Mouse (Mus musculus) retina, postnatal 1 day (tissue): Measurements from ENCODE around the gene Gm45717.

ENCODE experiments used
- DNase-seq: peaks from one replicate; pipeline ENCODE4 v3.0.0-alpha.2; 2012

Gm45717 gene

GRCm38 (mm10) chr7:140942341-140942740 lies 13.4 kb downstream of the Gm45717 start:
- no peak for DNase-seq

DNA sequence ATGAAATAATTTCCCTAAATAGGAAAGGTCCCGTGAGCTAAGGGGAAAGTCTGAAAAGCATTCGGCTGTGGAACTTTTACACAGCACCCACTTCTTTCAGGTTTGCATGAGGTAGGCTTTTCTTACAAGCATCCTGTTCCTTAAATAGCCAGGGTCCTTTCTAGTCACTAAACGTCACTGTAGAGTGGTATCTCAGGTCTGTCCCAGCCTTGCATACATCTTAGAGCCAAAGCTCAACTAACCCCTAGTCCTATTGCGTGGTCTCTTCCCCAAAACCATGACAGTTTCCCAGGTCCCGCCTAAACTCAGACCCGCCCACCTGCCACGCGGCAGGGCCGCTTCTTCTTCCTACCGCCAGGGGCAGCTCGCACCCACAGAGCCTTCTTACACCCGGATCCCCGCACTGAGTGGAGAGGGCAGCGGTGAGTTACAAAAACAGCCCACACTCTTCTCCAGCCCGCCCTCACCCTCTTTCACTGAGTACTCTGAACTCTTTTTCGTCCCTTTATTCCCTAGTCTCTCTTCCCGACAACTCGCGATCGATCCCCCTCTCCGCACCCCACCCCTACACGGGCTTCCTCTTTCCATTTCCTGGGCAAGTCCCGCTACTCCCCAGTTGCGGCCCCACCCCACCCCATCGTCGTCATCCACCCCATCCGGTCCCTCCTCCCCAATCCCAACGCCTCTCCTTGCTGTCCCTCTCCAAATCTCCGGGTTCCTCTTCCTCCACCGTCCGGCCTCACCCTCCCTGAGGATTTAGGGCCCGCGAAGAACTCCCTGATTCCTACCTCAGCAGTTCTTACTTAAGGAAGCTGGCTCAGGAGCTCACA lies 14.3 kb downstream of the Gm45717 start, which contains the start of gene Pgghg:
TSS of gene Pgghg (plus strand) at position 170 of the 830 bp plus-strand sequence.
- DNase-seq = peak; percentile 89

GRCm38 (mm10) chr7:140939669-140940171 lies 16.0 kb downstream of the Gm45717 start:
- DNase-seq = peak; percentile 65

DNA sequence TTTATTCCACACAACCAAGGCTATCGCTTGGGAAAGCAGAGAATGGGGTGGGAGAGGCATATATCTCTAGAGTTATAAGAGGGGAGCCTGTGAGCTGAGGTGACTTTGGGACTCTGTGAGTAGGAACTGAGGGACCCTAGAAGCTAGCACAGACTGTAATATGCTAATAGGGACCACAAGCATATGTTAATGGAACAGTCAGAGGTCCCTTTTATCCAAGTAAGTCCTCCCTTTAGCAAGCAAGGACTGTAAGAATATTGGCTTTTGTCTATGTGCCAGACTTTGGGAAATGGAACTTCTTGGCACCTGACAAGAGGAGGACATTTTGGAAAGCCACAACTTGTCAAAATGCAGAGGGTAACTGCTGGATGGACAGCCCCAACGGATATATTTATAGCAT lies 16.8 kb downstream of the Gm45717 start:
- no peak for DNase-seq

DNA sequence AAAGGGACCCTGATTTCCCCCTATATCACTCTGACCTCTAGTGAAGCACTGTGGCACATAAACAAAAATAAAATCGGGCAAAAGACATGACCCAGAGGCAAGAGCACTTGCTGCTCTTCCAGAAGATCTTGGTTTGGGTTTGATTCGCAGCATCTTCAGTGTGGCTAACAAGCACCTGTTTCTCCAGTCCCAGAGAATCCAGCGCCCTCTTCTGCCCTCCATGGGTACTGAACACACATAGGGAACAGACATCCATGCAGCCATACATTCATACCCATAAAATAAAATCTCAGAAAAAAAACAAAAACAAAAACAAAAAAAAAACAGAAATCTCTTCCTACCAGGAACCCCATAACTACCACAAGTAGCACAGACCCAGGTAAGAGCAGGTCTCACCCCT lies 17.3 kb downstream of the Gm45717 start:
- no peak for DNase-seq

- no peak for DNase-seq
Observed at GRCm38 (mm10) chr7:140927181-140927580, 28.6 kb downstream of the Gm45717 start.

DNA sequence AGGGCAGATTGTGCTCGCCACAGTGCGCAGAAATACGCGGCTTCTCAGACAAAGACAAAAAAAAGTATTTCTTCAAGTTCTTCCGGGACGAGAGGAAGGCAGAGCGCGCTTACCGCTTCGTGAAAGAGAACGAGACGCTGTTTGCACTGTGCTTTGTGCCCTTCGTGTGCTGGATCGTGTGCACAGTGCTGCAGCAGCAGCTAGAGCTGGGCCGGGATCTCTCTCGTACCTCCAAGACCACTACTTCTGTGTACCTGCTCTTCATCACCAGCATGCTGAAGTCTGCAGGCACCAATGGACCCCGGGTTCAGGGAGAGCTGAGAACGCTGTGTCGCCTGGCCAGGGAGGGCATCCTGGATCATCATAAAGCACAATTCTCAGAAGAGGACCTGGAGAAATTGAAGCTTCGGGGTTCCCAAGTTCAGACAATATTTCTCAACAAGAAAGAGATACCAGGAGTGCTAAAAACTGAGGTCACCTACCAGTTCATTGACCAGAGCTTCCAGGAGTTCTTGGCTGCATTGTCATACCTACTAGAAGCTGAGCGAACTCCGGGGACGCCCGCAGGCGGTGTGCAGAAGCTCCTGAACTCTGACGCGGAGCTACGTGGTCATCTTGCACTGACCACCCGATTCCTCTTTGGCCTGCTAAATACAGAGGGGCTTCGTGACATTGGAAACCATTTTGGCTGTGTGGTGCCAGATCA lies 32.5 kb downstream of the Gm45717 start:
- no peak for DNase-seq

DNA sequence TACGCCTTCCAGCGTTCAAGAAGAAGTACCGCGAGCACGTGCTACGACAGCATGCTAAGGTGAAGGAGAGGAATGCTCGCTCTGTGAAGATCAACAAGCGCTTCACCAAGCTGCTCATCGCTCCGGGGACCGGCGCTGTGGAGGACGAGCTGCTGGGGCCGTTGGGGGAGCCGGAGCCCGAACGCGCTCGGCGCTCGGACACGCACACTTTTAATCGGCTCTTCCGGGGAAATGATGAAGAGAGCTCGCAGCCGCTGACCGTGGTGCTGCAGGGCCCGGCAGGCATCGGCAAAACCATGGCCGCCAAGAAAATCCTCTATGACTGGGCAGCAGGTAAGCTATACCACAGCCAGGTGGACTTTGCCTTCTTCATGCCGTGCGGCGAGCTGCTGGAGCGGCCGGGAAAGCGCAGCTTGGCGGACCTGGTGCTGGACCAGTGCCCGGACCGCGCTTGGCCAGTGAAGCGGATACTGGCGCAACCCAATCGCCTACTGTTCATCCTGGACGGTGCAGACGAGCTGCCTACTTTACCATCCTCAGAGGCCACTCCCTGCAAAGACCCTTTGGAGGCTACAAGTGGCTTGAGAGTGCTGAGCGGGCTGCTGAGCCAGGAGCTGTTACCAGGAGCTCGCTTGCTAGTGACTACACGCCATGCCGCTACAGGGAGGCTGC lies 33.2 kb downstream of the Gm45717 start:
- DNase-seq = peak; percentile 49

GRCm38 (mm10) chr7:140921225-140921975 lies 34.3 kb downstream of the Gm45717 start:
- DNase-seq = no peak

DNA sequence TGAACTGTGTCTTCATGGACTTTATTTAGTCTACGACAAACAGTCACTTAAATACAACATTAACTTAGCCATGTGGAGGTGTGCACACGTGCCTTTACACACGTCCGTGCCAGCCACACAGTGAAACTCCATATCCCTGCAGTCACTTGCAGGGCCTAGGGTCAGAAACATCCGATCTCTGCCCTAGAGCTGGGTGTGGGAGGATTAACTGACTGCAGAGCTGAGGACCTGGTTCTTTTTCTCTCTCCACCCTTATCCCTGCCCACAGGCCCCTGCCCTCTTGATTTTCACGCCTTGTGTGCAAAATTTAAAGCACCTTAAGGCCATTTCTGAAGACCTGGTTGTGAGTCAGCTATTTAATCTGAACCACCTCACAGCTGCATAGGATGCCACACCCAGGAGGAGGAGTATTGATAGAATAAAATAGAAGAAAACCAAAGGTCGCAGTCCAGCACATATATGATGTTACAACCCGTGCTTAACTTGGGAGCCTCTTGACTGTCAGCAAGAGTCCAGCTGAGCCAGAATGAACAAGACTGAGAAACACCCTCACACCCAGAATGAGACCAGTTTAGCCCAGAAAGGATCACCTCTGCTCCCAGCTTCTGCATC lies 35.2 kb downstream of the Gm45717 start, which contains the start of gene Nlrp6:
TSS of gene Nlrp6 (plus strand) at position 485 of the 612 bp plus-strand sequence.
- no peak for DNase-seq

DNA sequence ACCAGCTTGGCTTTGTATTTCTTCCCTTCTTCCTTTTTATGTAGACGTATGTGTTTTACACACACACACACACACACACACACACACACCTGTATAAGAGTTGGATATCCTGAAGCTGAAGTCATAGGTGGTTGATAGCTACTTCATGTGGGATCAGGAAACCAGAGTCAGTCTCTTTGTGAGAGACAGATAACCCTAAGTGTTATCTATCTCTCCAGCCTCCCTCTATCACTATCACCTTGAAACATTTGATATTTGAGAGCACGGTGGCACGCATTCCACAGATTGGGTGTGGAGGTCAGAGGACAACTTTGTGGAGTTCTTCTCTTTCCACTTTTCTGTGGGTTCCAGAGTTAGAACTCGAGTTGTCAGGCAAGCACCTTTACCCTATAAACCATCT lies 35.8 kb downstream of the Gm45717 start:
- DNase-seq = no peak

DNA sequence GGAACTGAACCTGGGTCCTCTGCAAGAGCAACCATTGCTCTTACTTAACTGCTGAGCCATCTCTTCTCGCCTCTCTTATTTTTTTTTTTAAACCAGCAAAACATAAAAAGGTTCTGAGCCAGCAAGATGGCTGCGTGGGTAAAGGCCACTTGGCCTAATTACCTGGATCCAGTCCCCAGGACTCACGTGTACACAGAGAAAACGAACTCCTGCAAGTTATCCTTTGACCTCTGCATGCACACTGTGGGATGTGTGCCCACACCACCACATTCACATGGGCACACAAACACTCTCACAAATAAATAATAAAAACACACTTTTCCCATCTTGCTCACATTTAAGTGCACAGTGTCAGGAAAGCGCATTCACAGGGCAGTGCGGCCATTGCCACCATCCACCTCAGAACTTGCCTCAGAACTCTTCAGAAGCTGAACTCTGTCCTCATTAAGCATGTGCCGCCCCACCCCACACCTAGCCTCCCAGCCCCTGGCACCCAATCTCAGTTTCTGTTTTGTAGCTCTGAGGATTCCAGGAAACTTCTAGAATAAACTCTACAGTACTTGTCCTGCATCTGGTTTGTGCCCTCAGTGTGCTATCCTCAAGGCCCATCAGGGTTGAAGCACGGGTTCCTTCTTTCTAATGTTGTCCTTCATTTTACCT lies 41.6 kb downstream of the Gm45717 start:
- no peak for DNase-seq

DNA sequence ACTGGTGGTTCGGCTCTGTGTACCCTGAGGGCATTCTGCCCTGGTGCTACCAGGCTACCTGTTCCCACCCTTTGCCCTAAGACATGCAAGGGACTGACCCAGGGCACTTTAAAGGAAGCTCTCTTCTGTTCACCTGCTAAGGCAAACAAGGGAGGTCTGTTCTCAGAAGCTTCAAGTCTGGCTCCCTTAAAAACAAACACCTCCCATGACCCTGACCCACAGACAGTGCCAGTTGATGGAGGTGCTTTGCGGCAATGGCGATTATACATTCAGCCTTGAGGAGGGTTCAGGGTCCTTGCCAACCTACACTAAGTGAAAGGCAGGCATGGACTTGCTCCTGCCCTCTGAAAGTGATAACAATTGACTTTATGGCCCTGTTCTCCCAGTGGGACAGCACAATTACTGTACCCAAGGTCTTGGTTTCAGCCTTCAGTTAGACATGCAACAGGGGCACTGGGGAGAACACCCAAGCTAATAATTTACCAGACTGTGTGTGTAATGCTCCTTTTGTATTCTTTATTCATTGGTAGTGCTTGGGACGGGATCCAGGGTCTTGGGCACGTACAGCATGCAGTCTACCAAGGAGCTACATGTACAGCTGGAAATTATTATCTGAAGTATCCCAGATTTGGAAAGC lies 42.8 kb downstream of the Gm45717 start:
- no peak for DNase-seq

GRCm38 (mm10) chr7:140912293-140912692 lies 43.4 kb downstream of the Gm45717 start:
- no peak for DNase-seq

DNA sequence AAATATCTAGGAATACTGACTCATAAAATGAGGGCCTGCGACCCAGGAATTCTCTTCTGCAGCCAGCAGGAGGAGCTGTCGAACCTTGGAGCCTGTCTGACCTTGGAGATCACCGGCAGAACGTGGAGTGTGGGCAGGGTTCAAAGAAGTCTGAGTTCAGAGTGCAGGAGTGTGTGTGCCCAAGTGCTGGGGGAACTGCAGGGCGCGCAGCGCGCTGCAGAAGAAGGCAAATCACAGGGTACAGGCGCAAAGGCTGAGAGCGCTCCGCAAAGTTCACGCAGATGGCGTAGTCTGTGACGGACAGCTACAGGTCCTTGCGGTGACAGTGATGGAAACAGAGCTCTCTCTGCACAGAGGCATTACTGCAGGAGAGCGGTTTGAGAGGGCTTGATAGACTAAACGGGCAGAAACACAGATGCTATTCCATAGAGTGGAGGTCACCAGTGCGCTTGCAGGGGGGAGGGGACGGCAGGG lies 47.1 kb downstream of the Gm45717 start:
- DNase-seq = peak; percentile 86

DNA sequence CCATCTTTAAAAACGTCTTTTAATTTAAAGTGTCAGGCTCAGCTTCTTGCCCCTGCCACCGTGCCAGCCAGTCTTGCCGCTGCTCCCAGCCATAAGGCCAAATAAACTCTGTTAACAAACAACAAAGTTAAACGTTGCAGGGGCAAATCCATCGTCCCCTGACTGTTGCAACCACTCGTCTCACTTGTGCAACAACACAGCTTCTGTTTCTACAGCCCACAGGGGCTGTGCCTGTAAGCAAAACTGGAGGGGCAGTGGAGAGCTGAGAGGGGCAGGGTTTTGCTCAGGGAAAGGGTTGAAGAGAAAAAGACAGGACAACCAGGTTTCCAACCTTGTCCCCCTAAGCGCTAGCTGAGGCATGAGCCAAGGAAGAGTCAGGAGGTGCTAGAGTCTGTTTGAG lies 47.6 kb downstream of the Gm45717 start:
- DNase-seq = no peak

GRCm38 (mm10) chr7:140907697-140908096 lies 48.0 kb downstream of the Gm45717 start:
- DNase-seq = no peak

DNA sequence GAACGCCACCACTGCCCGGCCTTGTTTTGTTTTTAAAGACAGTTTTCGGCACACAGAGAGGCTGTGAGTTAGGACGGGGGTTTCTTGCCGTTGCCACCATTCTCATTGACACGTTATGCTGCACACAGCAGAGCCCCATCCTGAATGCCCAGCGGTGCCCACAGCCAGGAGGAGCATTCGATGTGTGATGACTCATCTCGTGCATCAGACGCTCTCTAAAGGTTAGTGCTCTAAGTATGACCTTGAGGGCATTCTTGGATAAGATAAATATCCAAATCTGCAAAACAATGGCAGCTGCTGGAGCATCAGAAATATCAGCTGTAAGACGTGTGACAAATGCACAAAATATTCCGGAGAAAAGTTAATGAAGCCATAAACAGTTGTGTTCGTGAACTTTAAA lies 48.6 kb downstream of the Gm45717 start:
- no peak for DNase-seq

DNA sequence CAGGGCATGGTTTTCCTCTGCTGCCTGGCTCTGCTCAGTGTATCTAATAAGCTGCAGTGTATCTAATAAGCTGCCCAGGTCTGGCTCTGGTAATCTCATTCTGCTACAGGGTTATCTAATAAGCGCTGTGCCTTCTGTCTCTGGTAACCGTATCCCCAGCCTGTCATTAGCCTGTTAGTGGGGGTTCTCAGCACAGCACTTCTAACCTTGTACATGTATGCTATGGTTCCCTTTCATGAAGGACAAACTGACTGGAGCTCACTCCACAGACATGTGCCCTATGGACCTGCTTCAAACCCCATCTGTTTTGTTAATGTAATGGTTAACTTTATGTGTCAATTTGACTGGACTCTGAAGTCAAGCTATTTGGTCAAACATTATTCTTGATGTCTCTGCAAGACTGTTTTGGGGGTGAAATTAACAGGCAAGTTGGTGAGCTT lies 50.1 kb downstream of the Gm45717 start:
- no peak for DNase-seq

- DNase-seq = peak; percentile 78
Observed at GRCm38 (mm10) chr7:140903212-140903611, 52.5 kb downstream of the Gm45717 start.
